Mouse (Mus musculus): ENCODE results near the gene Efhc1. TPM values are rescaled to one million over a fixed set of nuclear protein-coding genes. Genes with fewer than 3 reads are reported as not detected.
A peak's percentile ranks its signal among the peaks of the same experiment; 100 is the strongest.

The Efhc1 gene
- 2.4 and 3.2 TPM in 2 replicates for polyA plus RNA-seq (2015; fragmentation: Nextera tagmentation; extraction: Ambion mirVana)

DNA sequence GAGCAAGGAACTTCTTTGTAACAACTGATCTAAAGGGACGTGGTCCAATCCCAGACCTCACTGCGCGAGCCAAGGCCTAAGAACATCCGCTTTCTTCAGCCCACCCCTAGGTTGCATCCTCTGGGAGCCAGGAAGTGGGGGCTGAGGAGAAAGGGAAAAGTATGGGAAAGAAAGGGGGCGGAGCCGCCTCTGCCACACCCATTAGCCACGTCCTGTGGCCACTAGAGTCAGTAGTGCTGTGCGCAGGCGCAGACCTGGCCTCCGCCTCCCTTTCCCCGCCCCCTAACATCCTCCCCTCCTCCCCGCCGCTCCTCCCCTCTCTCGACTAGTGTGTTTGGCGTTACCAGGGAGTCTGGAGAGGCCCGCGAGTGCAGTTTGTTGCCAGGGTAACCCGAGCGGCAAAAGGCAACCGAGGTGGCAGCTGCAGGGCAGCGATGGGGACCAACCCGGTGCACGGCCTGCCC, at the start of gene Efhc1:
Efhc1 (plus strand) TSS at position 327 of the 464 bp plus-strand sequence.
- H3K4me3 ChIP-seq (replicated peaks) = peak within 1 kb of the TSS; percentile 66
- ATAC-seq (replicated peaks; ENCODE audit: low FRiP score) = peak; percentile 98
- peaks cover 12% of the 10 kb centered on the region for H3K4me1 ChIP-seq
- H3K27me3 ChIP-seq = no peaks in the 10 kb centered on the region
- no peaks in the 10 kb centered on the region for H3K36me3 ChIP-seq
- H3K4me2 ChIP-seq = peak within 1 kb of the TSS; percentile 86
- peak within 1 kb of the TSS; percentile 73 for H3K27ac ChIP-seq
- peak within 1 kb of the TSS; percentile 52 for H3K9ac ChIP-seq
- H3K9me3 ChIP-seq (replicated peaks) = no peaks in the 10 kb centered on the region
- WGBS = 2% methylated on average over 18 of the region's 23 CpGs

DNA sequence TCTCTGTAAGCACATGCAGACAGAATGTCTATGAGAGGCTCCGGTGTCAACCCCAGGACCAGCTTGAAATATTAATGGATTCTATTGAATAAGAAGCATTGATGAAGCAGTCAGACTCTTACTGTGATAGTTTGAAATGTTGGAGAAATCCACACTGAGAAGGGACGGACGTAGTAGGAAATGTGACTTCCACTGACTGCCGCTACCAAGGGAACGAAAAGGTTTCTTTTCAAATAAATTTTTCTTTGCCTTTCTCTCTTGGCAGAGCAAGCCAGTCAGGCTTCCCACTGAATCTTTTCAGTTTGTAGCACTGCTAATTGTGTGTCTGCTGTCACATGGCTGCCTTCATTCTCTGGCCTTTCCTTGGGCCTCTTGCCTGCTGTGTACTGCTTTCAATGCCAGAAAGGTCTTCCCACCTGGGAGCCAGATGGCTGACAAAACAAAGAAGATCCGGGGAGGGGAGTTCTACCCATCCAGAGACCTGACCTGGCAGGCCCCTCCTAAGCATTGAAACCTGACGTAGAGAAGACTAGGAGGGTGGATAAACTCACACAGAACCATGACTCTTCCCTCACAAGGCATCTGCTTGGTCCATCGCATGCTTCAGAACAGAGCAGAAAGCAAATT, 45.8 kb upstream of the Efhc1 start:
- Histone ChIP-seq H3K27ac (no peak overlapping the region), H3K4me2 (no peak overlapping the region), H3K9ac (no peak overlapping the region), H3K27me3 (no peaks in the 10 kb centered on the region), H3K9me3 (replicated peaks) (no peaks in the 10 kb centered on the region), H3K4me3 (replicated peaks) (no peak overlapping the region), H3K4me1 (0 out of 2 replicates have a peak, but pooled peaks cover 7% of the 10 kb centered on the region), H3K36me3 (no peaks in the 10 kb centered on the region)
- ATAC-seq (replicated peaks; ENCODE audit: low FRiP score) = no peak
- WGBS = 92% methylated on average over 8 of the region's 8 CpGs

DNA sequence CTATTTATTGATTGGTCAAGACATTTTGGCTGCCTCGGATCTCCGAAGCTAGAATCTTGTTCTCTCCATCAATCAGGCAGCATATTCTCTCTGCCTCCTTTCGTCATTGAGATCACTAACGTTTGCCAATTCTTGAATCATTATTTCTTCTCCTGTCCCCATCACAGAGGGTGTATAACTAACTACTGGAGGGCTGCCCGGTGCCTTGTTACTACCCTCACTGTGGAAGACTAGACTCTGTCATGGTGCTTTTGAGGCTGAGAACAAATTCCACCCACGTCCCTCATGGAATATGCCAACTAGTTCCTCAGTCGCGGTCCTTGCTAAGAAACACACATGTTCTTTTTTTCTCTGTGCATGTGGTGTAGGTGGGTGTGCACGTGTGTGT, 45.3 kb upstream of the Efhc1 start:
- Histone ChIP-seq H3K4me2 (no peak overlapping the region), H3K36me3 (no peaks in the 10 kb centered on the region), H3K9ac (no peak overlapping the region), H3K4me3 (replicated peaks) (no peak overlapping the region), H3K4me1 (0 out of 2 replicates have a peak, but pooled peaks cover 7% of the 10 kb centered on the region), H3K9me3 (replicated peaks) (no peaks in the 10 kb centered on the region), H3K27ac (no peak overlapping the region), H3K27me3 (no peaks in the 10 kb centered on the region)
- ATAC-seq (replicated peaks; ENCODE audit: low FRiP score) = no peak
- WGBS = 89% methylated on average over 9 of the region's 9 CpGs

DNA sequence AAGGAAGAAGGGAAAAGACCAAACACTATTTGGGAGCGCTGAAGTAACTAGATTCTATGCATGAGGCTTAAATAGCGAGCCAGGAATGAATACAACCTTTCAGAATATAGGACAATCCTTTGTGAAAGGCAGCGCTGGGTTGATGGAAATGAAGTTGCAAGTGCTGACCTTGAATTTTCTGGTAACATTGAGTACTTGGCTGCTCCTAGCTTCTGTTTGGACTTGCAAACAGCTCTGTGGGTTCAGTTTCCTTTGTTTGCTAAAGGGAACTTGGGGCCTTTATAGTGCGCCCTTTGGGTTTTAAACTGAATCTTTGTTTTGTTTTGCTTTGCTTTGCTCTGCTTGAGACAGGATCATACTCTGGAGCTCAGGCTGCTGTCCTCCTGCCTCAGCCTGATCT, 42.9 kb upstream of the Efhc1 start:
- Histone ChIP-seq H3K4me1 (peaks cover 22% of the 10 kb centered on the region), H3K9ac (no peak overlapping the region), H3K27me3 (no peaks in the 10 kb centered on the region), H3K9me3 (replicated peaks) (no peaks in the 10 kb centered on the region), H3K4me3 (replicated peaks) (no peak overlapping the region), H3K4me2 (no peak overlapping the region), H3K27ac (no peak overlapping the region), H3K36me3 (no peaks in the 10 kb centered on the region)
- WGBS = 54% methylated on average over 4 of the region's 4 CpGs
- ATAC-seq (replicated peaks; ENCODE audit: low FRiP score) = no peak

DNA sequence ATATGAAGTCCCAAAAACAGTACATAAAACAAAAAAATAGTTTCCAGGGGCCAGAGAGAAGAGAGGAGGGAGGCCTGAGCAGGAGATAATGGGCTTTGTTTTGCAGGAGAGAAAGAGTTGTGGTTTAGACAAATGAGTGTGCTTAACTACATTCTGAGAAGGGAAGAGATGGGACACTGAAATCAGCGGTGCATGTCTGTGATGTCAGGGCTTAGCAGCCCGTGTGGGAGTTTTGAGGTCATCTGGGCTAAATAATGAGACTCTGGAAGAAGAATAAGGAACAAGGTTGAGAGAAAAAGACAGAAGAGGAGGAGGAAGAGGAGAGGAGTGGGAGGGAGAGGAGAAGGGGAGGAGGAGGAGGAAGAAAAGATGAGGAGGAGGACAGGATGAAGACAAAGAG, 39.3 kb upstream of the Efhc1 start:
- Histone ChIP-seq H3K4me2 (peak overlapping the region; percentile 47), H3K9ac (no peak overlapping the region), H3K27me3 (no peaks in the 10 kb centered on the region), H3K9me3 (replicated peaks) (no peaks in the 10 kb centered on the region), H3K27ac (peak overlapping the region; percentile 86), H3K4me3 (replicated peaks) (no peak overlapping the region), H3K4me1 (peaks cover 23% of the 10 kb centered on the region), H3K36me3 (no peaks in the 10 kb centered on the region)
- peak; percentile 78 for ATAC-seq (replicated peaks; ENCODE audit: low FRiP score)
- 15% methylated on average over 2 of the region's 2 CpGs for WGBS

DNA sequence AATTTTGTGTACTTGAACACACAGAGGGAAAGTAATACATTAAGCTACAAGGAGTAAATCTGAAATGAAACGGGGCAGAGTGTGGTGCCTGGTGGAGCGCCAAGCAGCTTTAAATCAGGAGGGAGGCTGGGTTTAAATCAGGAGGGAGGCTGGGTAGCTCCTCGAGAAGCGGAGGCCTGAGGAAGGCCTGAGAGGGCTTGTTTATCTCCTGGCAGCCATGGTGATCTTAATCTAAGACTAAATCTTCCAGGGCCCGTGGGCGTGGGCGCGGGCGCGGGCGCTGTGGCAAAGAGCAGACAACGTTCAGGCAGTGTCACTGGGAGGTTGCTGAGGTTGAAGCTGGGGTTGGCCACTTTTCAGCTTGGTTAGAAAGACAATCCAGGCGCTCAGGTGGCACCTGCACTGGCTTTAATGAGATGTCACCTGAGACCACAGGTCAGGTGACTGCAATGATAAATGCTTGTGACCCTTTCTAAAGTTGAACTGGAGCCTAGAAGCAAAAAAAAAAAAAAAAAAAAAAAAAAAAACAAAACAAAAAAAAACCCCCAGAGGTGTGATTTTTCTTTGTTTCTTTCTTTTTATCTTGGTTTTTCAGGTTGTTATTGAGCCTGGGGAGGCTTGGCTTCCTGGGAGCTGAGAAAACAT, 38.8 kb upstream of the Efhc1 start:
- H3K9me3 ChIP-seq (replicated peaks) = no peaks in the 10 kb centered on the region
- 24% methylated on average over 13 of the region's 13 CpGs for WGBS
- H3K27me3 ChIP-seq = no peaks in the 10 kb centered on the region
- H3K4me1 ChIP-seq = peaks cover 21% of the 10 kb centered on the region
- no peak overlapping the region for H3K4me3 ChIP-seq (replicated peaks)
- peak overlapping the region; percentile 47 for H3K4me2 ChIP-seq
- ATAC-seq (replicated peaks; ENCODE audit: low FRiP score) = peak; percentile 83
- peak overlapping the region; percentile 86 for H3K27ac ChIP-seq
- no peaks in the 10 kb centered on the region for H3K36me3 ChIP-seq
- no peak overlapping the region for H3K9ac ChIP-seq

DNA sequence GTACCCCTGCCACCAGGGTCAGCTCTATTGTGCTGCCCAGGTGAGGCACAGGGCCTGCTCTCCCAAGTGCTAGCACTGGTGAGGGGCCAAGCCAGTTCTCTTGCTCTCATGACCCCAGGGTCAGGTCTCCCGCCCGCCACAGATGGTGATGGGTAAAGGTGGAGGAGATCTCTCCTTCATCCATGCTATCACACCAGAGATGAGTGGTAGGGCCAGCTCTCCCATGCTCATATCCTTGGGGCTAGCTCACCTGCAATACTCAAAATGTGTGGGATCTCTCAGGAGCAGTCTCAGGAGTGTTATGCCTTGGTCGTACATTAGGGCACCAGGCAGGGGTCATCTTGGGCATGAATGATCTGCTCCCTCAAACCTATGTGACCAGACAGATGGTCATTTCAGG, 36.7 kb upstream of the Efhc1 start:
- Histone ChIP-seq H3K36me3 (no peaks in the 10 kb centered on the region), H3K9me3 (replicated peaks) (no peaks in the 10 kb centered on the region), H3K9ac (no peak overlapping the region), H3K27ac (no peak overlapping the region), H3K4me3 (replicated peaks) (no peak overlapping the region), H3K4me1 (peaks cover 16% of the 10 kb centered on the region), H3K27me3 (no peaks in the 10 kb centered on the region), H3K4me2 (no peak overlapping the region)
- ATAC-seq (replicated peaks; ENCODE audit: low FRiP score) = 0 out of 2 replicates have a peak, but pooled peaks have one; percentile 16
- WGBS = 93% methylated on average over 3 of the region's 3 CpGs

DNA sequence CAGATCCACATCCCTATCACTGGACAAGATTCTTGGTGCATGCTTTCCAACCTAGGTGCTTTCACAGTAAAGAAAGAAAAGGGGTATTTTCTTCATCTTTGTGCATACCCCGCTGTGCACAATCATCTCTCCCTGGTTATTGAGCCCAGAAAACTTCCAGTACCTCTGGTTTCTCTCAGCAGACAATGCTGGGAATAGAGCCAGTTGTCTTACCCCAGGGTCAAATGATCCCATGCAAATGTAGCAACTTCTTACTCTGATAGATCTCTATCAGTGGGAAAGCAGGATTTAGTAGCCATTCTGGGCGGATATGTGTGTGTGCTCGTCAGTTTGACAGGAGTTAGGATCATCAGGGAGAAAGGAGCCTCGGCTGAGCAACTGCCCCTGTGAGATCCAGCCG, 35.8 kb upstream of the Efhc1 start:
- Histone ChIP-seq H3K36me3 (no peaks in the 10 kb centered on the region), H3K9me3 (replicated peaks) (no peaks in the 10 kb centered on the region), H3K27me3 (no peaks in the 10 kb centered on the region), H3K27ac (no peak overlapping the region), H3K4me1 (peaks cover 16% of the 10 kb centered on the region), H3K4me3 (replicated peaks) (no peak overlapping the region), H3K4me2 (no peak overlapping the region), H3K9ac (no peak overlapping the region)
- no peak for ATAC-seq (replicated peaks; ENCODE audit: low FRiP score)
- WGBS = 78% methylated on average over 5 of the region's 5 CpGs

DNA sequence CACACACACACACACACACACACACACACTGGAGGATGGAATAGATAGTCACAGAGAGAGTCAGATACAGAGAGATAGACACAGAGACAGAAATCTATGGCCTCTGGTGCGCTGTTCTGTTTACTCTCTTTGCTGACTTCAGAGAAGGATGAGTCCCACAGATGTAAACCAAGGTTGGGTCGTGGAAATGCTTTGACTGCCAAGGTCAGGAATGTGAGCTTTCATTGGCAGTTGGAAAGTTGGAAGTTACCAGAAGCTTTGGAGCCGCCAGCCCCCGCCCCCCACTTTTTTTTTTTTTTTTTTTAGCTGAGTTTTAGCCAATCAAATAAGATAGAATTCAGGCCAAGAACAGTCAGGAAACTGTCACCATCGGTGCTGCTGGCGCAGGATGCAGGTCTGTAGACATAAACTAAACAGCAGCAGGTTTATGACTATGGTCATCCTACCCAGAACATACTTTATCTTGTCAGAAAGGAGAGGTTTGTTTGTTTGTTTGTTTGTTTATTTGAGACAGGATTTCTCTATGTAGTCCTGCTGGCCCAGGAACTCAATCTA, 33.9 kb upstream of the Efhc1 start:
- Histone ChIP-seq H3K4me3 (replicated peaks) (no peak overlapping the region), H3K4me2 (no peak overlapping the region), H3K27me3 (no peaks in the 10 kb centered on the region), H3K4me1 (peaks cover 10% of the 10 kb centered on the region), H3K36me3 (no peaks in the 10 kb centered on the region), H3K27ac (no peak overlapping the region), H3K9ac (no peak overlapping the region), H3K9me3 (replicated peaks) (no peaks in the 10 kb centered on the region)
- no peak for ATAC-seq (replicated peaks; ENCODE audit: low FRiP score)
- WGBS = 76% methylated on average over 6 of the region's 6 CpGs

DNA sequence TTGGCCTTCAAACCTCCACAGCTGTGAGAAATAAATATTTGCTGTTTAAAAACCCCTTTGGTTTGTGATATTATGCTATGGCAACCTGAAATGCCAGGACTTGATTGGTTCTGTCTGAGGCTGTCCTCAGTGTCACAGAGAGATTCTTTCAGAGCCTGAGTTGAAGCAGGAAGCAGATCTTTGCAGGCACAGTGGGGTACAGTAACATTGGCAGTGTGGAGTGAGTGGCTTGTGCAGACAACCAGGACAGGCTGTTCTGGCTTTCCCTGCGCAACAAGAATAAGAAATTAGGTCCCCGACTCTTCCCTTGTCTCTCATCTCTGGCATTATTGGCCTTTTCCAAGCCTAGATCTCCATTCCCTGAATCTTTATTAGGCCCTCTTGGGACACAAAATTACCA, 31.7 kb upstream of the Efhc1 start:
- Histone ChIP-seq H3K36me3 (no peaks in the 10 kb centered on the region), H3K9me3 (replicated peaks) (no peaks in the 10 kb centered on the region), H3K4me1 (0 out of 2 replicates have a peak, but pooled peaks cover 2% of the 10 kb centered on the region), H3K4me3 (replicated peaks) (no peak overlapping the region), H3K4me2 (no peak overlapping the region), H3K27me3 (no peaks in the 10 kb centered on the region), H3K27ac (no peak overlapping the region), H3K9ac (no peak overlapping the region)
- ATAC-seq (replicated peaks; ENCODE audit: low FRiP score) = no peak
- WGBS = 97% methylated on average over 2 of the region's 2 CpGs

DNA sequence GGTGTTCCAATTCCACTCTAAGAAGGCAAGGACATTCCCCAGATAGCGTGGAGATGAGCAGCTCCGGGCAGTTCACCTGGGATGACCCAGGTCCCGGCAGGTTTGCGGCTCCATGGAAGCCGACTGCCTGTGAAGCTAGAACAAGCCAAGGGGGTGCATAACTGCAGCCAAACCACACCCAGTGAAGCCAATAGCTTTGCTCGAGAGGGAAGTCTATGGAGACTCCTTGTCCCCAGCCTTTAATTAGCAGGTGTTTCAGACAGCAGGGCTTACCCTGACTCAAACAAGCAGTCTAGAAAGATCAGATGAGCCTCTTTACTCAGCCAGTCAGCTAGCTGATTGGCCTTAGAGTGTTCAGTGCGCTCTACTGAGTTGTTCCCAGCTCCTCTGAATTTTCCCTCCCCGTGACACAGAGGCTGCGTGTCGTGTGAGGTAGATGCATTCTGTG, 30.3 kb upstream of the Efhc1 start:
- H3K36me3 ChIP-seq = no peaks in the 10 kb centered on the region
- H3K27ac ChIP-seq = no peak overlapping the region
- no peaks in the 10 kb centered on the region for H3K27me3 ChIP-seq
- no peak for ATAC-seq (replicated peaks; ENCODE audit: low FRiP score)
- WGBS = 82% methylated on average over 10 of the region's 10 CpGs
- H3K4me3 ChIP-seq (replicated peaks) = no peak overlapping the region
- H3K9me3 ChIP-seq (replicated peaks) = no peaks in the 10 kb centered on the region
- no peak overlapping the region for H3K9ac ChIP-seq
- H3K4me2 ChIP-seq = no peak overlapping the region
- 0 out of 2 replicates have a peak, but pooled peaks cover 2% of the 10 kb centered on the region for H3K4me1 ChIP-seq

DNA sequence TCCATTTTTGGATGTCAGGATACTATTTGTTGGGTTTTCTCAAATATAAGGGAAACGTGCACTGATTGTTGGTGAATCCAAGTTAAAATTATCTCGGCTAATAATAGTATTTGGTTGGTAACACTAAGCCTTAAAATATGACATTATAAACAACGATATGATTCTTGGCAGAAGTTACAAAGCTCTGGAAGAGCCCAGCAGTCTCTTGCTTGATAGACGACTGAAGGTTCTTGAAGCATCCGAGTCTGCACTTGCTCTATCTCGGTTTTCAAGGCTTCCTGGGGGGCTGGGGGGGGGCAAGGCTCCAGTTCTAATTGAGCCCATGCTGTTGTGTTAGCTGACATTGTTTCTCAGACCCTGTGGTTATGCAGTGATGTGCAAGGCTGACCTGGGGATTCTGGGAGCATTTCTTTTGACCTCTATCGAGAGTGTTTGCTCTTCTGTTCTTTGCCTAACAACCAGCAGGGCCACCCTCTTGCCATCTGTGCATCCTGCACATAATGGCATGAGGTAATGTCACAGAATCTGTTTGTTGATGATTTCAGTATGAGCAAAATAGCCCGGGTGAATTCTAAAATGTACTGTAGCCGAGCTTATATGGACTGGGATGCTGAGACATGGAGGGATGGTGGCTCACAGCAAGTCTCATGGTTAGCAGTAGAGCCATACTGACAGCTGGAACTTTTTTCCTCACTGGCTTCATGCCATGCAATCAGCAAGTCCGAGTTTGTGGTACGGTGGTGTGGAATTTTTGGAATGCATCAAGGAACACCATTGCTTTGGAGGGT, 28.6 kb upstream of the Efhc1 start:
- no peak overlapping the region for H3K4me2 ChIP-seq
- ATAC-seq (replicated peaks; ENCODE audit: low FRiP score) = no peak
- no peaks in the 10 kb centered on the region for H3K9me3 ChIP-seq (replicated peaks)
- no peaks in the 10 kb centered on the region for H3K27me3 ChIP-seq
- WGBS = 58% methylated on average over 11 of the region's 11 CpGs
- H3K9ac ChIP-seq = no peak overlapping the region
- 0 out of 2 replicates have a peak, but pooled peaks cover 2% of the 10 kb centered on the region for H3K4me1 ChIP-seq
- no peak overlapping the region for H3K4me3 ChIP-seq (replicated peaks)
- no peak overlapping the region for H3K27ac ChIP-seq
- no peaks in the 10 kb centered on the region for H3K36me3 ChIP-seq
